Mouse (Mus musculus) frontal cortex, postnatal 36 days (tissue): ENCODE data around the gene Scd4.
"Not testable (repeated sequence)": the region's sequence is repeated elsewhere in the genome, so short reads cannot be mapped to it uniquely, and the experiment has no call there.

Source experiments
- DNase-seq, 2 experiments: peaks; one replicate each; pipeline ENCODE4 v3.0.0; 2022; ENCODE audit warnings: low spot score in 2 of 2

The Scd4 gene

GRCm38 (mm10) chr19:44316752-44317315 is 16.1 kb upstream of the Scd4 start:
- DNase-seq, result no peak

GRCm38 (mm10) chr19:44317391-44317790 is 15.5 kb upstream of the Scd4 start:
- DNase-seq, result no peak

GRCm38 (mm10) chr19:44318545-44318944 is 14.3 kb upstream of the Scd4 start:
- no peak for DNase-seq

- no peak for DNase-seq
Measured at GRCm38 (mm10) chr19:44320316-44320715, 12.6 kb upstream of the Scd4 start.

- DNase-seq, result no peak
Measured at GRCm38 (mm10) chr19:44321201-44321600, 11.7 kb upstream of the Scd4 start.

GRCm38 (mm10) chr19:44321631-44322030 is 11.3 kb upstream of the Scd4 start:
- DNase-seq, result no peak

- DNase-seq, result no peak
Measured at GRCm38 (mm10) chr19:44329566-44329965, 3.3 kb upstream of the Scd4 start.

- DNase-seq, result not testable (repeated sequence)
Measured at GRCm38 (mm10) chr19:44331128-44331527, 1.8 kb upstream of the Scd4 start.

- DNase-seq, result no peak
Measured at GRCm38 (mm10) chr19:44331911-44332310, 981 bp upstream of the Scd4 start.

GRCm38 (mm10) chr19:44332326-44332725 is 566 bp upstream of the Scd4 start:
- DNase-seq, result peak; percentile 67 to 77

- no peak for DNase-seq
Measured at GRCm38 (mm10) chr19:44333991-44334390, 1.1 kb downstream of the Scd4 start.

GRCm38 (mm10) chr19:44335876-44336662 is 3.2 kb downstream of the Scd4 start:
- peak; percentile 48 to 63 for DNase-seq

GRCm38 (mm10) chr19:44349689-44350088 is 16.8 kb downstream of the Scd4 start:
- DNase-seq, result no peak

GRCm38 (mm10) chr19:44351756-44352155 is 18.9 kb downstream of the Scd4 start:
- DNase-seq, result no peak

- DNase-seq, result no peak
Measured at GRCm38 (mm10) chr19:44358700-44359099, 25.8 kb downstream of the Scd4 start.

GRCm38 (mm10) chr19:44363529-44363928 is 30.6 kb downstream of the Scd4 start:
- peak; percentile 67 to 80 for DNase-seq

- peak in 1 of 2 experiments; percentile 24 for DNase-seq
Measured at GRCm38 (mm10) chr19:44364029-44364428, 31.1 kb downstream of the Scd4 start.

- DNase-seq, result no peak
Measured at GRCm38 (mm10) chr19:44365733-44366132, 32.8 kb downstream of the Scd4 start.

- not testable (repeated sequence) for DNase-seq
Measured at GRCm38 (mm10) chr19:44367076-44367475, 34.2 kb downstream of the Scd4 start.

GRCm38 (mm10) chr19:44369371-44369770 is 36.5 kb downstream of the Scd4 start:
- no peak for DNase-seq

- no peak for DNase-seq
Measured at GRCm38 (mm10) chr19:44370231-44370630, 37.3 kb downstream of the Scd4 start.

- DNase-seq, result peak; percentile 63 to 68
Measured at GRCm38 (mm10) chr19:44372969-44373368, 40.1 kb downstream of the Scd4 start.

GRCm38 (mm10) chr19:44376511-44376951 is 43.6 kb downstream of the Scd4 start:
- no peak for DNase-seq
